Mouse (Mus musculus) small intestine, adult 2 months (tissue): ENCODE measurements at regions not wholly inside any gene's neighbourhood (a gene's known extent, or its start where the extent isn't known, plus 50 kb on each side); places are given as distances from the start of the nearest gene placed in this dataset.

Experiments
- H3K27ac ChIP-seq: fragments of 200-500 bp; 2 replicates; pipeline ENCODE4 v1.5.1; 2012; ENCODE audit warnings: low read depth, low read length, control low read depth, inconsistent platforms; ENCODE audit not compliant: insufficient read depth
- H3K27me3 ChIP-seq: fragments of 200-500 bp; 2 replicates; pipeline ENCODE4 v1.6.1; 2012; ENCODE audit warnings: mild to moderate bottlenecking, moderate library complexity, low read length, inconsistent platforms; ENCODE audit not compliant: control insufficient read depth, insufficient read depth
- H3K36me3 ChIP-seq: fragments of 200-500 bp; 2 replicates; pipeline ENCODE4 v1.6.1; 2012; ENCODE audit warnings: mild to moderate bottlenecking, low read length, control low read depth, inconsistent platforms; ENCODE audit not compliant: control insufficient read depth, insufficient read depth
- H3K4me1 ChIP-seq: fragments of 200-500 bp; 2 replicates; pipeline ENCODE4 v1.6.1; 2012; ENCODE audit warnings: low read length, inconsistent platforms, mixed read lengths; ENCODE audit not compliant: control insufficient read depth, insufficient read depth, insufficient read length
- H3K4me3 ChIP-seq: fragments of 200-500 bp; 2 replicates; pipeline ENCODE4 v1.5.1; 2012; ENCODE audit warnings: low read depth, mild to moderate bottlenecking, control low read depth, inconsistent platforms, low read length, moderate library complexity
- CTCF ChIP-seq: fragments of 200-500 bp; IDR thresholded peaks from 2 replicates; pipeline ENCODE4 v1.5.1; 2012; ENCODE audit warnings: low read depth, mild to moderate bottlenecking, control low read depth, inconsistent platforms, low read length, moderate library complexity, mixed read lengths; ENCODE audit not compliant: insufficient replicate concordance, insufficient read length; ENCODE audit errors: extremely low read depth
- POLR2A ChIP-seq: fragments of 200-500 bp; IDR thresholded peaks from 2 replicates; pipeline ENCODE4 v1.6.1; 2012; ENCODE audit warnings: low read depth, mild to moderate bottlenecking, control low read depth, inconsistent platforms, low read length, moderate library complexity
- WGBS: fragments of 180-500 bp; shearing (Covaris S2); methylation state at CpG from one replicate; pipeline ENCODE4 v1.1.7; 2018; 5-methylcytosine and 5-hydroxymethylcytosine counted together

- TF ChIP-seq POLR2A (no peak), CTCF (no peak)
- H3K27me3 ChIP-seq = no peaks in the 10 kb centered on the region
- no peaks in the 10 kb centered on the region for H3K36me3 ChIP-seq
- no peak overlapping the region for H3K4me3 ChIP-seq
- no peak overlapping the region for H3K27ac ChIP-seq
- no peaks in the 10 kb centered on the region for H3K4me1 ChIP-seq
- WGBS = 82% methylated on average over 5 of the region's 5 CpGs
These were observed 120.8 kb downstream of the Fam173b start for GRCm38 (mm10) chr15:31722429-31722828.

- H3K36me3 ChIP-seq = no peaks in the 10 kb centered on the region
- H3K27me3 ChIP-seq = no peaks in the 10 kb centered on the region
- no peak overlapping the region for H3K27ac ChIP-seq
- no peaks in the 10 kb centered on the region for H3K4me1 ChIP-seq
- 44% methylated on average over 11 of the region's 11 CpGs for WGBS
- TF ChIP-seq POLR2A = no peak
- no peak for TF ChIP-seq CTCF
- H3K4me3 ChIP-seq = no peak overlapping the region
These were observed 122.6 kb downstream of the Fam173b start for GRCm38 (mm10) chr15:31724252-31724651.

DNA sequence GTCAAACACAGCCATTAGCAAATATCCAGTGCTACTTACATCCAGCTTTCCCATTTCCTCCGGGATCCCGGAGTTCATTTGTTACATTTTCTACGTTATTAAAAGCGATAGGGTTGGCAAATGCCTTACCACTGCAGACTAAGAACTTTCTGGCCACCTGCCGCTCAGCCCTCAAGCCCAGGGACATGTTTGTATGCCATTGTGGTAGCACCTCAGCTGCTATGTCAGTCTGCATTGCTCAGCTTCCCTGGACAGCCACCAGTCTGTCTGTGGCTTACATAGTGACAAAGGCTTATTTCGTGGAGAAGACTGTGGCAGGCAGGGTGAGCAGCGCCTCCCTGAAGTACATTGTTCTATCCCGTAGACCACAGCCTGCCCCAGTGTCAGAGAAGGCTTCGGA lies 127.5 kb downstream of the Fam173b start:
- no peak overlapping the region for H3K4me3 ChIP-seq
- H3K4me1 ChIP-seq = no peaks in the 10 kb centered on the region
- no peaks in the 10 kb centered on the region for H3K27me3 ChIP-seq
- no peak for TF ChIP-seq CTCF
- TF ChIP-seq POLR2A = no peak
- no peak overlapping the region for H3K27ac ChIP-seq
- H3K36me3 ChIP-seq = no peaks in the 10 kb centered on the region
- 87% methylated on average over 9 of the region's 9 CpGs for WGBS

DNA sequence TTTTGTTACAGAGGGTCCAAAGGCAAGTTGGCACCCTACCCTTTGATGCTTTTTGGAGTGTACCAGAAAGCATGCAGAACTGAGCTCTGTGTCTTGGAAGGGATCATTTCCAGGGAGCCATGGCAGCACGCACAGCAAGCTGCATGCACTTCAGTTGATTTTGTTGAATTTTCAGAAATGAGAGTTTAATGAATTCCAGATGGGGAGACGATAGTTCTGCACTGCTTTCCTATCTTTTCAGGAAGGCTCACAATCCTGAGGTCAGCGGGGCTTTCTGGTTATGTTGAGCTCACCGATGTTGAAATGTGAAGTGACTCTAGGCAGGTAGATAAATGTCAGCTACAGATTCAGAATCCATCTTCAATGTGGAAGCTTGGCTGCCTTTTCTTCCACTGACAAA lies 140.0 kb downstream of the Fam173b start:
- 75% methylated on average over 4 of the region's 4 CpGs for WGBS
- TF ChIP-seq CTCF = no peak
- no peak for TF ChIP-seq POLR2A
- H3K4me3 ChIP-seq = no peak overlapping the region
- no peaks in the 10 kb centered on the region for H3K4me1 ChIP-seq
- H3K36me3 ChIP-seq = no peaks in the 10 kb centered on the region
- H3K27ac ChIP-seq = no peak overlapping the region
- no peaks in the 10 kb centered on the region for H3K27me3 ChIP-seq

DNA sequence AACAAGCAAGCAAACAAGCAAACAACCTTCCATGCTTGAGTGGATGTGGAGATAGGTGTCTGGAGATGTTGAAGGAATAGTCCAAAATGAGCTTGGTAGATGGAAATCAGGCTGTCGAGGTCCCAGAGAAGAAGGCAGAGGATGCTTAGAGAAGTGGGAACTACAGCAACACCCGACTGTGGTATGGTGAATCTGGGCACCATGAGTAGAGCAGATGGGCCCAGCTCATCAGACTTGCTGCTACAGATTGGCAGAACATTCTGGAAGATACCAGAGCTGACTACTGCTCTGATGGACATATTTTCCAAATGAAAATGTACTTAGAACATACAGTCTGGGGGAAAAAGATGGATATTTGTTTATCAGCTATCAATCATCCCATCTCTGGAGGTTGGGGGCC lies 142.9 kb downstream of the Fam173b start:
- no peak for TF ChIP-seq CTCF
- TF ChIP-seq POLR2A = no peak
- Histone ChIP-seq H3K27ac (no peak overlapping the region), H3K36me3 (no peaks in the 10 kb centered on the region), H3K4me3 (no peak overlapping the region), H3K27me3 (no peaks in the 10 kb centered on the region), H3K4me1 (no peaks in the 10 kb centered on the region)
- WGBS = 73% methylated on average over 2 of the region's 2 CpGs

GRCm38 (mm10) chr15:31752632-31753031 lies 151.0 kb downstream of the Fam173b start:
- H3K27ac ChIP-seq = no peak overlapping the region
- H3K4me3 ChIP-seq = no peak overlapping the region
- no peak for TF ChIP-seq CTCF
- no peak for TF ChIP-seq POLR2A
- no peaks in the 10 kb centered on the region for H3K27me3 ChIP-seq
- no peaks in the 10 kb centered on the region for H3K36me3 ChIP-seq
- WGBS = 77% methylated on average over 2 of the region's 2 CpGs
- H3K4me1 ChIP-seq = no peaks in the 10 kb centered on the region

DNA sequence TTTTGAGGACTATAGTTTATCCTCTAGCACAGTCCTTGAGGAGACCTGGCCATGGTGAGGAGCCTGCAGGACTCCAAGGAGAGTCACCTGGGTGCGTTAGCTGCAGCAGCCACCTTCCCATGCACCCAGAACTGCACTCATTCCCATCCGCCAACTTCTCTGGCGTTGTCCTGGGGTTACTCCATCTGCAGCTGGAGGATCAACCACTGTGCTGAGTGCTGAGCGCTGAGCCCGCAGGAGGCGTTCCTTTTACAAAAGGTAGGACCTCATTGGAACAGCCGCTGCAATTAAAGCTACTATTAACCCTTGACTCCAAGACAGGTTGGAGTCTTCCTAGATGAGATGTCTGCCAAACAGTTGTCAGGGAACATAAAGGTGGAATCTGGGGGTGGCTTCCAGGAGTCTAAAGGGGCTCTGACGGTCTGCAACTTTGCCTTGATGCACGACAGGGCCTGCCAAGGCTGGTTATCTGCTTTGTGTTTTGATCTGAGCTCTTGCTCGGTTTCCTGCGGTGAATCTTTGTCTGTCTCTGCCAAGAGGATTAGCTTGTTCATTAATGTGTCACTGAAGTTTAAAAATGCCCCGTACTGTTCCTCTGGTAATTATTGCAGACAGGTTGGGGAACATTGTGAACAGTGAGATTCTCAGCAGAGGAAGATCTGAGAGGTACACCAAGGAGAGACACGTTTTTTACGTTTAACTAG lies 152.1 kb downstream of the Fam173b start:
- TF ChIP-seq POLR2A (no peak), CTCF (no peak)
- H3K36me3 ChIP-seq = no peaks in the 10 kb centered on the region
- H3K4me1 ChIP-seq = no peaks in the 10 kb centered on the region
- no peaks in the 10 kb centered on the region for H3K27me3 ChIP-seq
- no peak overlapping the region for H3K4me3 ChIP-seq
- 40% methylated on average over 14 of the region's 14 CpGs for WGBS
- H3K27ac ChIP-seq = no peak overlapping the region
